Mouse (Mus musculus) cerebellum, adult 9-10 months (tissue): ENCODE measurements around the gene Tmbim1.

Source experiments
- DNase-seq: peaks from one replicate; pipeline ENCODE4 v3.0.0; 2022

Tmbim1 gene

GRCm38 (mm10) chr1:74277883-74278537 is 27.4 kb downstream of the Tmbim1 start:
- DNase-seq = no peak

GRCm38 (mm10) chr1:74277041-74277440 is 28.4 kb downstream of the Tmbim1 start:
- no peak for DNase-seq

GRCm38 (mm10) chr1:74275015-74275414 is 30.4 kb downstream of the Tmbim1 start:
- no peak for DNase-seq

GRCm38 (mm10) chr1:74271659-74272058 is 33.8 kb downstream of the Tmbim1 start:
- DNase-seq = no peak

- DNase-seq = no peak
Measured at GRCm38 (mm10) chr1:74268750-74269149, 36.7 kb downstream of the Tmbim1 start.

GRCm38 (mm10) chr1:74262510-74262909 is 42.9 kb downstream of the Tmbim1 start:
- no peak for DNase-seq

GRCm38 (mm10) chr1:74256782-74257181 is 48.6 kb downstream of the Tmbim1 start:
- no peak for DNase-seq

GRCm38 (mm10) chr1:74255704-74256345 is 49.6 kb downstream of the Tmbim1 start:
- DNase-seq = no peak

GRCm38 (mm10) chr1:74250096-74250495 is 55.3 kb downstream of the Tmbim1 start:
- no peak for DNase-seq

- DNase-seq = no peak
Measured at GRCm38 (mm10) chr1:74249331-74249980, 56.0 kb downstream of the Tmbim1 start.

GRCm38 (mm10) chr1:74248799-74249198 is 56.6 kb downstream of the Tmbim1 start:
- no peak for DNase-seq

GRCm38 (mm10) chr1:74245525-74245924 is 59.9 kb downstream of the Tmbim1 start:
- DNase-seq = no peak

GRCm38 (mm10) chr1:74240832-74241231 is 64.6 kb downstream of the Tmbim1 start:
- no peak for DNase-seq

- no peak for DNase-seq
Measured at GRCm38 (mm10) chr1:74240311-74240710, 65.1 kb downstream of the Tmbim1 start.

GRCm38 (mm10) chr1:74239618-74240017 is 65.8 kb downstream of the Tmbim1 start:
- no peak for DNase-seq

- DNase-seq = no peak
Measured at GRCm38 (mm10) chr1:74239162-74239561, 66.3 kb downstream of the Tmbim1 start.
